Mouse (Mus musculus) monocyte, adult 59 days (primary cell): ENCODE data around the gene Sfxn1. TPM values are rescaled to one million over a fixed set of nuclear protein-coding genes. Genes with fewer than 3 reads are reported as not detected.

ENCODE experiments used
- total RNA-seq, 2 experiments: library from RNA; stranded (reverse); gene quantifications; one replicate each; pipeline ENCODE4 v1.2.4; 2023

The Sfxn1 gene
- total RNA-seq: 10 to 100 TPM; 13.3 to 14.6 TPM

GRCm38 (mm10) chr13:54071606-54072331 is at the start of gene Sfxn1:
Gene Sfxn1, plus strand, starts transcription at chr13:54071869.

GRCm38 (mm10) chr13:54055448-54055861 is 16.2 kb upstream of the Sfxn1 start, which contains the start of gene Drd1:
Gene Drd1, minus strand, starts transcription at chr13:54055705.

Other genes with a start within 250 kb of the Sfxn1 start
- gene Drd1, start 16.2 kb upstream of the Sfxn1 start, total RNA-seq: 1 to 10 TPM in 1 of 2 experiments, under 1 TPM in 1; 0.18 to 1.0 TPM
- gene Hrh2, start 120.3 kb downstream of the Sfxn1 start, total RNA-seq: 1 to 10 TPM; 2.9 to 3.1 TPM